Mouse (Mus musculus): Measurements from ENCODE around the gene Ddx39b. TPM values are rescaled to one million over a fixed set of nuclear protein-coding genes. Genes with fewer than 3 reads are reported as not detected.
A peak's percentile ranks its signal among the peaks of the same experiment; 100 is the strongest.
"Not testable (repeated sequence)": the region's sequence is repeated elsewhere in the genome, so short reads cannot be mapped to it uniquely, and the experiment has no call there.

Gene Ddx39b
- polyA plus RNA-seq, 1 experiment = 245 TPM

GRCm38 (mm10) chr17:35225456-35225855, 16.1 kb upstream of the Ddx39b start:
- Histone ChIP-seq H3K27ac (ENCODE audit: insufficient read depth, low read length) (no peak overlapping the region), H3K27me3 (ENCODE audit: control insufficient read depth, insufficient read depth, low read length, poor library complexity, severe bottlenecking) (no peaks in the 10 kb centered on the region), H3K4me3 (ENCODE audit: low read depth, low read length) (no peak overlapping the region), H3K9me3 (replicated peaks; ENCODE audit: control insufficient read depth, insufficient read depth, low read length, poor library complexity, severe bottlenecking) (no peaks in the 10 kb centered on the region), H3K4me1 (ENCODE audit: control insufficient read depth, insufficient read depth, low read length) (no peaks in the 10 kb centered on the region), H3K9ac (ENCODE audit: low read depth, poor library complexity, severe bottlenecking) (no peak overlapping the region), H3K36me3 (ENCODE audit: control insufficient read depth, insufficient read depth, low read length, poor library complexity, severe bottlenecking) (peaks cover 3% of the 10 kb centered on the region; the same call in 1 of the 2 replicates)
- TF ChIP-seq CTCF (IDR thresholded peaks at IDR 0.05; ENCODE audit: low read depth, low read length) = no peak
- TF ChIP-seq POLR2A (IDR thresholded peaks at IDR 0.05; ENCODE audit: insufficient read depth, low read length) = no peak
- no peak for TF ChIP-seq EP300 (IDR thresholded peaks at IDR 0.05; ENCODE audit: insufficient read depth, low read depth, low read length)

DNA sequence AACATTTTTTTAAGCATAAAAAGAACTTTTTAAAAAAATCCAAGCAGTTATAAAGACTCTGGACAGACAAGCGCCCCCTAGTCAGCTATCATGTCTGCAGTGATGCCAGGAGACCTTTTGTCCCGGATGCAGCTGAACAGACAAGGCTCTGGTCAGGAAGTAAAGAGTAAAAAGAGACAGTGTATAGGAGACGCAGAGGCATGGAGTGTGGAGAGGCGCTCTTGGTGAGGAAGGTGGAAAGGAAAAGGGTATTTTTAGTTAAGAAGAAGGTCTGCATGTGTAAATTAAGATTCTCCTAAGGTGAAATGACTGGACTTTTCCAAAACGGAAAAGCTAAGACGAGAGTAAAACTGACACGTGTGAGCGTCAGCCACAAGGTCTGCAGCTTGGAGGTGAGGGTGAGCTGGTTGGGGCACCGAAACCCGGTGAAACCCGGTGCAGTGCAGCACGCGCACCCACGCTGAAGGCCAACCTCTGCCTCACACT, 14.9 kb upstream of the Ddx39b start:
- no peaks in the 10 kb centered on the region for H3K4me1 ChIP-seq (ENCODE audit: control insufficient read depth, insufficient read depth, low read length)
- no peak overlapping the region for H3K27ac ChIP-seq (ENCODE audit: insufficient read depth, low read length)
- H3K4me3 ChIP-seq (ENCODE audit: low read depth, low read length) = no peak overlapping the region
- peaks cover 9% of the 10 kb centered on the region; the same call in 1 of the 2 replicates for H3K36me3 ChIP-seq (ENCODE audit: control insufficient read depth, insufficient read depth, low read length, poor library complexity, severe bottlenecking)
- H3K9ac ChIP-seq (ENCODE audit: low read depth, poor library complexity, severe bottlenecking) = no peak overlapping the region
- TF ChIP-seq EP300 (IDR thresholded peaks at IDR 0.05; ENCODE audit: insufficient read depth, low read depth, low read length) (no peak), CTCF (IDR thresholded peaks at IDR 0.05; ENCODE audit: low read depth, low read length) (no peak), POLR2A (IDR thresholded peaks at IDR 0.05; ENCODE audit: insufficient read depth, low read length) (no peak)
- H3K27me3 ChIP-seq (ENCODE audit: control insufficient read depth, insufficient read depth, low read length, poor library complexity, severe bottlenecking) = no peaks in the 10 kb centered on the region
- H3K9me3 ChIP-seq (replicated peaks; ENCODE audit: control insufficient read depth, insufficient read depth, low read length, poor library complexity, severe bottlenecking) = no peaks in the 10 kb centered on the region

GRCm38 (mm10) chr17:35231022-35231421, 10.5 kb upstream of the Ddx39b start:
- H3K4me1 ChIP-seq (ENCODE audit: control insufficient read depth, insufficient read depth, low read length) = no peaks in the 10 kb centered on the region
- no peak overlapping the region for H3K9ac ChIP-seq (ENCODE audit: low read depth, poor library complexity, severe bottlenecking)
- no peaks in the 10 kb centered on the region for H3K27me3 ChIP-seq (ENCODE audit: control insufficient read depth, insufficient read depth, low read length, poor library complexity, severe bottlenecking)
- no peak overlapping the region for H3K27ac ChIP-seq (ENCODE audit: insufficient read depth, low read length)
- H3K9me3 ChIP-seq (replicated peaks; ENCODE audit: control insufficient read depth, insufficient read depth, low read length, poor library complexity, severe bottlenecking) = no peaks in the 10 kb centered on the region
- H3K36me3 ChIP-seq (ENCODE audit: control insufficient read depth, insufficient read depth, low read length, poor library complexity, severe bottlenecking) = peaks cover 9% of the 10 kb centered on the region; the same call in 1 of the 2 replicates
- TF ChIP-seq POLR2A (IDR thresholded peaks at IDR 0.05; ENCODE audit: insufficient read depth, low read length) = no peak
- TF ChIP-seq CTCF (IDR thresholded peaks at IDR 0.05; ENCODE audit: low read depth, low read length) = no peak
- TF ChIP-seq EP300 (IDR thresholded peaks at IDR 0.05; ENCODE audit: insufficient read depth, low read depth, low read length) = no peak
- no peak overlapping the region for H3K4me3 ChIP-seq (ENCODE audit: low read depth, low read length)

DNA sequence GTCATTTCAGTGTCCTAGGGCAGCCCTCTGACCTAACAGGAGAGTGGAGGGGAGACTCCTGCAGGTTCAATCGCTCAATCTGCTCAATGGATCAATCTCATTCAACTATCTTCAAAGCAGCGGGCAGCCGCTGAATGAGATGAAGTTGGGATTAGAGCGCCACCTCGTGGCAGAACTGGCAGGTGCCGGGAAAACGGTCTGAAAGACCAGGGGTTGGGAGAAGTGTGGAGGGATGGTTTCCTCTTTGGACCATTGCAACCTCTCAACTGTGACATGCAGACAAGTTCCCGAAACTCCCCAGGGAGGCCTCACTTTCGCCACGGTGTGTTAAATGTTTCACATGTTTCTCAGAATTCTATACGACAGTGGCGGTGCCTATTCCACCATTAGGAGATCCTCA, 9.5 kb upstream of the Ddx39b start:
- Histone ChIP-seq H3K27me3 (ENCODE audit: control insufficient read depth, insufficient read depth, low read length, poor library complexity, severe bottlenecking) (no peaks in the 10 kb centered on the region), H3K9me3 (replicated peaks; ENCODE audit: control insufficient read depth, insufficient read depth, low read length, poor library complexity, severe bottlenecking) (no peaks in the 10 kb centered on the region), H3K4me3 (ENCODE audit: low read depth, low read length) (no peak overlapping the region), H3K36me3 (ENCODE audit: control insufficient read depth, insufficient read depth, low read length, poor library complexity, severe bottlenecking) (peaks cover 9% of the 10 kb centered on the region; the same call in 1 of the 2 replicates), H3K4me1 (ENCODE audit: control insufficient read depth, insufficient read depth, low read length) (no peaks in the 10 kb centered on the region), H3K27ac (ENCODE audit: insufficient read depth, low read length) (no peak overlapping the region), H3K9ac (ENCODE audit: low read depth, poor library complexity, severe bottlenecking) (no peak overlapping the region)
- peak; percentile 97 for TF ChIP-seq CTCF (IDR thresholded peaks at IDR 0.05; ENCODE audit: low read depth, low read length)
- no peak for TF ChIP-seq POLR2A (IDR thresholded peaks at IDR 0.05; ENCODE audit: insufficient read depth, low read length)

DNA sequence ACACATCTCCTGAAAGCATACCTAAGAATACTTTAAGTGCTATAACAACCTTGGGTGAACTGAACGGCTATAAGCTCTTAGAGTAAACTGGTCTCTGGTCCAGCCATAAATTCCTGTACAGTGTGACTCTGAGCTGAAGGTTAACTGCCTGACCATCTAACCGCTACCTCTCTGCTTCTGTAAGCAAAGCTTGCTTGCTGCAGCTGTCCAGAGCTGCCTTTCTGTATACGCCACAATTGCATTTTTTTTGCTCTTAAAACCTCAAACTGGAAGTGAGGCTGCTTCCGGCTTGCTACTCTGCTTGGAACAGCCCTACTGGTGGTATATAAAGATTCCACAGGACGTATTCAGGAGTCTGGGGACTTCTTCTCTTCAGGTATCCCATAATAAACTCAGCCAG, 8.9 kb upstream of the Ddx39b start:
- Histone ChIP-seq H3K36me3 (ENCODE audit: control insufficient read depth, insufficient read depth, low read length, poor library complexity, severe bottlenecking) (peaks cover 9% of the 10 kb centered on the region; the same call in 1 of the 2 replicates), H3K9ac (ENCODE audit: low read depth, poor library complexity, severe bottlenecking) (no peak overlapping the region), H3K27ac (ENCODE audit: insufficient read depth, low read length) (no peak overlapping the region)

DNA sequence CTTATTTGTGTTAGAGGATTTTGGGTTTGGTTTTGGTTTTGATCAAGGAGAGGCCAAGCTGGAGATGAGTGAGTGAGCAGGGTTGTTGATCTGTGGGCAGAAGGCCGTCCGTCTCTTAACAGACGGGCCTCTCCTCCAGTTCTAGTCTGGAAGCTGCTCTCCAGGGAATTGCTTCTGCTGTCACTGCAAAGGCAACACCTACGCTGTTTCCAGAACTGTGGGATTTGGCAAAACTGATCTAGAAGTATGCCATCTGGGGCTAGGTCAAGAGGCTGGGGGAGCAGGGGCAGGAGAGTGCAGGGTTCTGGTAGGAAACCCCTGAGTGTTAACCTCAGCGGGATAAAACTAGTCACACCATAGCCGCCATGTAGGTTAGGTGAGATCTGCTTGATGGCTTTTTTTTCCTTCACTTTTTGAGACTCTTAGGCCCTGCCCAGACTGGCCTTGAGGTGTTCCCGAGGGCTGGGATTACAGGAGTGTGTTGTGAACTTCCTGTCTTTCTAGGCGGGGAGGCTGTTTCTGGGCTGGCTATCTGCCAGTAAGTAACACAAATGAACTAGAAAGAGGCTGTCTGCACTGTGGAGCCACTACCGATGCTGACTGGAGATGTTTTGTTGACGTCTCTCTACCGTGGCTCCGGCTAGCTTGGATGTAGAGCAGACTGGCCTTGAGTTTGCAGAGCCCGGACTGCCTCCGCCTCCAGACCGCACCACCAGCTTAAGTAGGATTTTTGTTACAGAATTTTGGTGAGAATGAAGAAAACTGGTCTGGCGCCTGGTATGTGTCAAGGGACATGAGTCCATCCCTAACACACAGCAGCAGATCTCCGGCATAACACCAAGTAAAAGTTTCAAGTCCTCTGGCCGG, 8.2 kb upstream of the Ddx39b start, which contains the start of gene Atp6v1g2:
TSS of gene Atp6v1g2 (plus strand) at position 547 of the 867 bp plus-strand sequence.
- H3K9ac ChIP-seq (ENCODE audit: low read depth, poor library complexity, severe bottlenecking) = peak within 1 kb of the TSS; percentile 64
- no peaks in the 10 kb centered on the region for H3K4me1 ChIP-seq (ENCODE audit: control insufficient read depth, insufficient read depth, low read length)
- no peak for TF ChIP-seq EP300 (IDR thresholded peaks at IDR 0.05; ENCODE audit: insufficient read depth, low read depth, low read length)
- no peak for TF ChIP-seq CTCF (IDR thresholded peaks at IDR 0.05; ENCODE audit: low read depth, low read length)
- no peak within 1 kb of the TSS for H3K4me3 ChIP-seq (ENCODE audit: low read depth, low read length)
- H3K9me3 ChIP-seq (replicated peaks; ENCODE audit: control insufficient read depth, insufficient read depth, low read length, poor library complexity, severe bottlenecking) = no peaks in the 10 kb centered on the region
- H3K27me3 ChIP-seq (ENCODE audit: control insufficient read depth, insufficient read depth, low read length, poor library complexity, severe bottlenecking) = no peaks in the 10 kb centered on the region
- no peak within 1 kb of the TSS for H3K27ac ChIP-seq (ENCODE audit: insufficient read depth, low read length)
- peaks cover 9% of the 10 kb centered on the region; the same call in 1 of the 2 replicates for H3K36me3 ChIP-seq (ENCODE audit: control insufficient read depth, insufficient read depth, low read length, poor library complexity, severe bottlenecking)

More for the DNA sequence above, 8.9 kb upstream of the Ddx39b start:
- no peaks in the 10 kb centered on the region for H3K4me1 ChIP-seq (ENCODE audit: control insufficient read depth, insufficient read depth, low read length)
- TF ChIP-seq POLR2A (IDR thresholded peaks at IDR 0.05; ENCODE audit: insufficient read depth, low read length) (no peak), EP300 (IDR thresholded peaks at IDR 0.05; ENCODE audit: insufficient read depth, low read depth, low read length) (no peak), CTCF (IDR thresholded peaks at IDR 0.05; ENCODE audit: low read depth, low read length) (no peak)
- H3K9me3 ChIP-seq (replicated peaks; ENCODE audit: control insufficient read depth, insufficient read depth, low read length, poor library complexity, severe bottlenecking) = no peaks in the 10 kb centered on the region
- H3K4me3 ChIP-seq (ENCODE audit: low read depth, low read length) = no peak overlapping the region
- H3K27me3 ChIP-seq (ENCODE audit: control insufficient read depth, insufficient read depth, low read length, poor library complexity, severe bottlenecking) = no peaks in the 10 kb centered on the region

- not testable (repeated sequence) for H3K4me3 ChIP-seq (ENCODE audit: low read depth, low read length); H3K9me3 ChIP-seq (replicated peaks; ENCODE audit: control insufficient read depth, insufficient read depth, low read length, poor library complexity, severe bottlenecking); H3K27ac ChIP-seq (ENCODE audit: insufficient read depth, low read length); H3K4me1 ChIP-seq (ENCODE audit: control insufficient read depth, insufficient read depth, low read length); H3K27me3 ChIP-seq (ENCODE audit: control insufficient read depth, insufficient read depth, low read length, poor library complexity, severe bottlenecking); H3K36me3 ChIP-seq (ENCODE audit: control insufficient read depth, insufficient read depth, low read length, poor library complexity, severe bottlenecking)
- H3K9ac ChIP-seq (ENCODE audit: low read depth, poor library complexity, severe bottlenecking) = peak overlapping the region; percentile 64; the same call in 1 of the 2 replicates
These were observed 7.5 kb upstream of the Ddx39b start for GRCm38 (mm10) chr17:35234090-35234489.
